Comparison of ENCODE assay signal across 9 mouse cellular contexts in the genomic region with DNA sequence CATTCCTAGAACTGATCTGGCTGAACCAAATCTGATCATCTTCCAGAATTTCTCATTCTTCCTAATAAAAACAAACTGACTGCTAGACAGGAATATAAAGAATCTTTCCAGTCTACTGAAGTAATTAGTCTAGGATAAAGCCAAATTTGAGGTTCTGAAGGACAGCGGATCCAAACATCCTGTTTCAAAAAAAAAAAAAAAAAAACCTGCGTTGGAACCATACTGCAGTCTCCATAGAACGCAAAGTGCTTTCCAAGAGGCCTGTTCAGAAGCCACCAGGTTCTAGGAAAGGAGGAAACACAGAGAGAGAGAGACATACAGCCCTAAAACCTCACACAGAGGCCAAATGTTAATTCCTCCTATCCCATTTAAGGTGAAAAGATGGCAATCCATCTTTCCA. TPM values are rescaled to one million over a fixed set of nuclear protein-coding genes. Genes with fewer than 3 reads are reported as not detected.
A peak's percentile ranks its signal among the peaks of the same experiment; 100 is the strongest.
DNase-seq lines count a peak whose midpoint lies in the region; ATAC-seq and TF ChIP-seq lines count a peak whose summit lies in the region.
"Had no signal": no experiment of that assay in that cellular context is flagged by ENCODE, and none has a peak within 500 bp of the region (broad histone marks: within the 10 kb centered on the region; RNA-seq: fewer than 3 reads in every experiment).

No protein-coding gene starts in this region.

- H3K27me3 ChIP-seq in heart, embryonic 14.5 days (ENCODE audit: control insufficient read depth, insufficient read depth, low read length): no peaks in the 10 kb centered on the region
- no peaks in the 10 kb centered on the region for H3K27me3 ChIP-seq in G1E (ENCODE audit: insufficient read depth, low read length)
- H3K27me3 ChIP-seq in forebrain, postnatal 0 days (ENCODE audit: insufficient read depth, low read length): no peaks in the 10 kb centered on the region
- H3K27me3 ChIP-seq in liver, postnatal 0 days (ENCODE audit: insufficient read depth, low read length): no peaks in the 10 kb centered on the region

- 48% methylated on average over 3 of the region's 3 CpGs for WGBS in heart, embryonic 14.5 days
- 32% methylated on average over 3 of the region's 3 CpGs for WGBS in forebrain, postnatal 0 days
- 46% methylated on average over 3 of the region's 3 CpGs for WGBS in liver, postnatal 0 days (ENCODE audit: insufficient replicate concordance)

- no peak for TF ChIP-seq CTCF in G1E (IDR thresholded peaks at IDR 0.05; ENCODE audit: low read depth, low read length)
- no peak for TF ChIP-seq CTCF in forebrain, postnatal 0 days (IDR thresholded peaks at IDR 0.05; ENCODE audit: low read depth)
- no peak for TF ChIP-seq CTCF in liver, postnatal 0 days (IDR thresholded peaks at IDR 0.05; ENCODE audit: low read depth)

- peak overlapping the region; percentile 64 for H3K4me2 ChIP-seq in heart, embryonic 14.5 days (ENCODE audit: low read length)
- peak overlapping the region; percentile 47 for H3K4me2 ChIP-seq in forebrain, postnatal 0 days (ENCODE audit: low read depth)
- H3K4me2 ChIP-seq in liver, postnatal 0 days (ENCODE audit: low read depth, low read length): peak overlapping the region; percentile 85; the same call in 1 of the 2 replicates

- no peak for DNase-seq in heart, postnatal 36 days
- DNase-seq in G1E (ENCODE audit: low spot score): no peak
- DNase-seq in forebrain, postnatal 0 days: no peak
- no peak for DNase-seq in liver, postnatal 0 days
- DNase-seq in T-cell, adult 2 months (ENCODE audit: low spot score): no peak
- DNase-seq in cerebellum, postnatal 36 days: no peak
- no peak for DNase-seq in thymus, postnatal 0 days (ENCODE audit: low spot score)
- DNase-seq: kidney, postnatal 36 days had no signal

- no peak for ATAC-seq in heart, embryonic 14.5 days (ENCODE audit: insufficient number of reproducible peaks, insufficient read depth, low FRiP score, low read depth)
- ATAC-seq in G1E (ENCODE audit: extremely low read depth, insufficient number of reproducible peaks, low FRiP score, poor library complexity, severe bottlenecking): no peak
- ATAC-seq in forebrain, postnatal 0 days: no peak
- no peak for ATAC-seq in liver, postnatal 0 days

- H3K9ac ChIP-seq in heart, embryonic 14.5 days (ENCODE audit: low read length): no peak overlapping the region
- H3K9ac ChIP-seq in forebrain, postnatal 0 days: peak overlapping the region; percentile 62
- no peak overlapping the region for H3K9ac ChIP-seq in liver, postnatal 0 days (replicated peaks)

- H3K4me1 ChIP-seq in heart, embryonic 14.5 days (ENCODE audit: control insufficient read depth in 2 of 2, insufficient read depth in 2 of 2, low read length in 2 of 2): peaks cover 0 to 3% of the 10 kb centered on the region in 2 experiments; a peak in 1 of 4 replicates
- peaks cover 9% of the 10 kb centered on the region for H3K4me1 ChIP-seq in G1E (ENCODE audit: insufficient read depth, low read depth, low read length)
- H3K4me1 ChIP-seq in forebrain, postnatal 0 days (ENCODE audit: insufficient read depth): no peaks in the 10 kb centered on the region
- H3K4me1 ChIP-seq in liver, postnatal 0 days (ENCODE audit: insufficient read depth): 0 out of 2 replicates have a peak, but pooled peaks cover 3% of the 10 kb centered on the region

- intact Hi-C loops in heart, postnatal 36 days (cut with DNase I): loop anchor here (2.0 to 5.0 kb wide), 2 partner anchors 69 to 159 kb away; a partner anchor contains a TSS

- H3K27ac ChIP-seq in heart, embryonic 14.5 days (replicated peaks in 1 of 2; ENCODE audit: control insufficient read depth in 1 of 2, insufficient read depth in 1 of 2, low read depth in 2 of 2, low read length in 2 of 2): no peak overlapping the region
- H3K27ac ChIP-seq in forebrain, postnatal 0 days (ENCODE audit: low read depth, low read length): peak overlapping the region; percentile 80
- H3K27ac ChIP-seq in liver, postnatal 0 days (ENCODE audit: low read depth): no peak overlapping the region

- H3K9me3 ChIP-seq in heart, embryonic 14.5 days (ENCODE audit: control insufficient read depth, low read length): no peaks in the 10 kb centered on the region
- no peaks in the 10 kb centered on the region for H3K9me3 ChIP-seq in G1E (replicated peaks)
- no peaks in the 10 kb centered on the region for H3K9me3 ChIP-seq in forebrain, postnatal 0 days (ENCODE audit: low read length)
- no peaks in the 10 kb centered on the region for H3K9me3 ChIP-seq in liver, postnatal 0 days (ENCODE audit: low read length)

- TF ChIP-seq EP300 in liver, postnatal 0 days (IDR thresholded peaks at IDR 0.05; ENCODE audit: low read depth): no peak

- no peaks in the 10 kb centered on the region for H3K36me3 ChIP-seq in heart, embryonic 14.5 days (ENCODE audit: control insufficient read depth, insufficient read depth, low read length)
- peaks cover 6% of the 10 kb centered on the region for H3K36me3 ChIP-seq in G1E (replicated peaks)
- H3K36me3 ChIP-seq in forebrain, postnatal 0 days (ENCODE audit: insufficient read depth): no peaks in the 10 kb centered on the region
- H3K36me3 ChIP-seq in liver, postnatal 0 days (replicated peaks; ENCODE audit: insufficient read depth, low read length): no peaks in the 10 kb centered on the region

- H3K4me3 ChIP-seq in heart, embryonic 14.5 days (ENCODE audit: control insufficient read depth in 1 of 2, insufficient read depth in 1 of 2, low read depth in 1 of 2, low read length in 2 of 2): peak overlapping the region in 1 of 2 experiments; percentile 42; a peak in 2 of 4 replicates
- H3K4me3 ChIP-seq in G1E (ENCODE audit: low read depth, low read length): peak overlapping the region; percentile 76; the same call in 1 of the 2 replicates
- H3K4me3 ChIP-seq in forebrain, postnatal 0 days (ENCODE audit: low read depth, low read length): peak overlapping the region; percentile 50
- peak overlapping the region; percentile 62 for H3K4me3 ChIP-seq in liver, postnatal 0 days (ENCODE audit: low read depth, low read length)

RNA-seq across cellular contexts. Expression of a gene that starts 1.0 kb away (rescaled TPM):
- polyA plus RNA-seq in heart, embryonic 14.5 days (2014; fragmentation: Nextera tagmentation; extraction: Ambion mirVana): 0.78 and 0.86 TPM in 2 replicates
- total RNA-seq in heart, postnatal 36 days (2021): 1 to 10 TPM; 3.1 to 4.1 TPM
- 20.2 and 23.1 TPM in 2 replicates for total RNA-seq in G1E (2014; fragmentation: Nextera tagmentation)
- total RNA-seq in G1E (2017): 10.3 and 12.2 TPM in 2 replicates
- polyA plus RNA-seq in G1E (2012): 1.4 and 1.5 TPM in 2 replicates
- 22.7 and 24.7 TPM in 2 replicates for total RNA-seq in forebrain, postnatal 0 days (2014; rRNA removed)
- polyA plus RNA-seq in forebrain, postnatal 0 days (2015; fragmentation: Nextera tagmentation; extraction: Ambion mirVana): 8.7 and 10.5 TPM in 2 replicates
- 0.69 and 0.75 TPM in 2 replicates for polyA plus RNA-seq in liver, postnatal 0 days (2015; fragmentation: Nextera tagmentation; extraction: Ambion mirVana)
- 2.5 TPM in 2 replicates for polyA plus RNA-seq in thymus, postnatal 0 days (2015; fragmentation: Nextera tagmentation; extraction: Ambion mirVana)

RNA-seq across cellular contexts. Expression of a gene that starts 27.7 kb away (rescaled TPM):
- 20.0 and 21.1 TPM in 2 replicates for polyA plus RNA-seq in heart, embryonic 14.5 days (2014; fragmentation: Nextera tagmentation; extraction: Ambion mirVana)
- total RNA-seq in heart, postnatal 36 days (2021): 10 to 100 TPM; 16.7 to 17.9 TPM
- 33.8 and 36.3 TPM in 2 replicates for total RNA-seq in G1E (2014; fragmentation: Nextera tagmentation)
- 77.7 and 83.2 TPM in 2 replicates for total RNA-seq in G1E (2017)
- 1.6 and 2.1 TPM in 2 replicates for polyA plus RNA-seq in G1E (2012)
- 30.6 and 36.1 TPM in 2 replicates for total RNA-seq in forebrain, postnatal 0 days (2014; rRNA removed)
- polyA plus RNA-seq in forebrain, postnatal 0 days (2015; fragmentation: Nextera tagmentation; extraction: Ambion mirVana): 18.0 and 20.8 TPM in 2 replicates
- polyA plus RNA-seq in liver, postnatal 0 days (2015; fragmentation: Nextera tagmentation; extraction: Ambion mirVana): 9.2 TPM in 2 replicates
- 28.5 and 29.7 TPM in 2 replicates for polyA plus RNA-seq in thymus, postnatal 0 days (2015; fragmentation: Nextera tagmentation; extraction: Ambion mirVana)

RNA-seq across cellular contexts. Expression of a gene that starts 28.0 kb away (rescaled TPM):
- 157 and 162 TPM in 2 replicates for polyA plus RNA-seq in heart, embryonic 14.5 days (2014; fragmentation: Nextera tagmentation; extraction: Ambion mirVana)
- 10 to 100 TPM; 67.7 to 77.5 TPM for total RNA-seq in heart, postnatal 36 days (2021)
- total RNA-seq in G1E (2014; fragmentation: Nextera tagmentation): 53.4 and 58.1 TPM in 2 replicates
- total RNA-seq in G1E (2017): 16.0 and 16.4 TPM in 2 replicates
- 108 and 126 TPM in 2 replicates for polyA plus RNA-seq in G1E (2012)
- 24.4 and 31.4 TPM in 2 replicates for total RNA-seq in forebrain, postnatal 0 days (2014; rRNA removed)
- 125 and 145 TPM in 2 replicates for polyA plus RNA-seq in forebrain, postnatal 0 days (2015; fragmentation: Nextera tagmentation; extraction: Ambion mirVana)
- polyA plus RNA-seq in liver, postnatal 0 days (2015; fragmentation: Nextera tagmentation; extraction: Ambion mirVana): 92.5 and 94.9 TPM in 2 replicates
- polyA plus RNA-seq in thymus, postnatal 0 days (2015; fragmentation: Nextera tagmentation; extraction: Ambion mirVana): 198 and 205 TPM in 2 replicates
